Mouse (Mus musculus) embryonic facial prominence, embryonic 14.5 days (tissue): Measurements from ENCODE around the gene Ltn1. TPM values are rescaled to one million over a fixed set of nuclear protein-coding genes. Genes with fewer than 3 reads are reported as not detected.

Source experiments
- ATAC-seq: fragments of 200-750 bp; cut with Nextera tagmentation; 2 replicates; pipeline ENCODE4 v1.8.0; 2017; ENCODE audit warnings: low read depth, moderate number of reproducible peaks, moderate TSS enrichment
- DNase-seq: peaks from one replicate; pipeline ENCODE4 v3.0.0-alpha.2; 2015; ENCODE audit warnings: low spot score
- H3K27ac ChIP-seq: fragments of 300-500 bp; sonication (generic); replicated peaks from 2 replicates; pipeline ENCODE4 v1.5.1; 2014; ENCODE audit warnings: low read depth, mild to moderate bottlenecking, low read length, moderate library complexity
- H3K27me3 ChIP-seq: fragments of 300-500 bp; sonication (generic); replicated peaks from 2 replicates; pipeline ENCODE4 v1.6.1; 2014; ENCODE audit warnings: low read length; ENCODE audit not compliant: control insufficient read depth, insufficient read depth
- H3K36me3 ChIP-seq: fragments of 300-500 bp; sonication (generic); 2 replicates; pipeline ENCODE4 v1.6.1; 2014; ENCODE audit warnings: low read length, mixed read lengths; ENCODE audit not compliant: control insufficient read depth, insufficient read depth
- H3K4me1 ChIP-seq: fragments of 300-500 bp; sonication (generic); 2 replicates; pipeline ENCODE4 v1.6.1; 2014; ENCODE audit warnings: antibody characterized with exemption, low read length; ENCODE audit not compliant: control insufficient read depth, insufficient read depth
- H3K4me2 ChIP-seq: fragments of 300-500 bp; sonication (generic); 2 replicates; pipeline ENCODE4 v1.6.1; 2014; ENCODE audit warnings: low read depth, mild to moderate bottlenecking, low read length, moderate library complexity, mixed read lengths
- H3K4me3 ChIP-seq: fragments of 300-500 bp; sonication (generic); 2 replicates; pipeline ENCODE4 v1.5.1; 2014; ENCODE audit warnings: low read depth, mild to moderate bottlenecking, low read length
- H3K9ac ChIP-seq: fragments of 300-500 bp; sonication (generic); 2 replicates; pipeline ENCODE4 v1.6.1; 2014; ENCODE audit warnings: low read depth, mild to moderate bottlenecking, low read length, moderate library complexity, mixed read lengths
- H3K9me3 ChIP-seq: fragments of 300-500 bp; sonication (generic); 2 replicates; pipeline ENCODE4 v1.6.1; 2016; ENCODE audit warnings: low read length; ENCODE audit not compliant: control insufficient read depth
- WGBS: fragments of 180-500 bp; shearing (Covaris S2); extraction: QIAGEN DNeasy Blood & Tissue Kit; methylation state at CpG from one replicate; pipeline ENCODE4 v1.1.7; 2014; 5-methylcytosine and 5-hydroxymethylcytosine counted together
- polyA plus RNA-seq: library from polyadenylated mRNA; unstranded; fragments of >200 nt; fragmentation: Nextera tagmentation; extraction: Ambion mirVana; gene quantifications from 2 replicates; pipeline ENCODE4 v1.2.1, GENCODE M21; 2014

The Ltn1 gene
- polyA plus RNA-seq, 1 experiment from 2014 or later, result 26.8 TPM

DNA sequence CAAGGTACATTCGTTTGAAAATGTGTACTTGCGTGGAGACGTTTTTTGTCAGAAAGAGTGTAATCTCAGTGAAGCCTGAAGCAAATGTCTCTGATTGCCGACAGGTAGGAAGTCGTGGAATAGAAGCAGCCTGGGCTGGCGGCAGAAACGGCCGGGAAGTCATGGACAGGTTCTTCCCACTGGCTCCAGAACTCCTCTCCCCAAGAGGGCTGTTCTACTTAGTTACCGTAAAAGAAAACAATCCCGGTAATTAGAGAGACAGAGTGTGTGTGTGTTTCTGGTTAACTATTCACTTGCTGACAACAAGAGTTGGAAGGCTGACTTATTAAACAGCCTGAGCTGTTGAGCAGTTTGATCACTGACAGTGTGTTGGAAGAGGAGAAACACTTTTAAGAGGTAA, 66.4 kb downstream of the Ltn1 start:
- Histone ChIP-seq H3K4me2 (no peak overlapping the region), H3K4me1 (no peaks in the 10 kb centered on the region), H3K4me3 (no peak overlapping the region), H3K9ac (no peak overlapping the region), H3K36me3 (peaks cover 43% of the 10 kb centered on the region), H3K27ac (no peak overlapping the region), H3K9me3 (no peaks in the 10 kb centered on the region), H3K27me3 (no peaks in the 10 kb centered on the region)
- DNase-seq (no peak), ATAC-seq (no peak)
- 56% methylated on average over 10 of the region's 10 CpGs for WGBS

DNA sequence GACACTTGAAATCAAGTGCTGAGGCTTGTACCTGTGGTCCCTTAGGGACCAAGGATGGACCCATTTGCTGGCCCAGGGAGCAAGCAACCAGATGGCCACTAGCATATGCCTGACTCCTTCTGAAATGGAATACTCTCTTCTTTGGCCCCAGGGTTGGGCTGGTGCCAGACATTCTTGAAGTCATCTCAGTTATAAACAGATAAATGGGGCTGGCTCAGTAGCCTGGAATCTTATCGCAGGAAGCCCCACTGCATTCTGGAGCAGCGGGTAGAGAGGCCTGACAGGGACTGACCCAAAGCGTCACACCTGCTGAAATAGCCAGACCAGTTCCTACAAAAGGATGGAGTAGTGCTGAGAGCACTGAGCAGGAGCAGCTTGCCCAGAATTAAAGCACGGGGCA, 68.2 kb downstream of the Ltn1 start:
- Histone ChIP-seq H3K4me2 (no peak overlapping the region), H3K4me3 (no peak overlapping the region), H3K36me3 (peaks cover 49% of the 10 kb centered on the region), H3K27ac (no peak overlapping the region), H3K4me1 (no peaks in the 10 kb centered on the region), H3K27me3 (no peaks in the 10 kb centered on the region), H3K9ac (no peak overlapping the region), H3K9me3 (no peaks in the 10 kb centered on the region)
- ATAC-seq (no peak), DNase-seq (peak; percentile 12)
- 86% methylated on average over 4 of the region's 4 CpGs for WGBS

DNA sequence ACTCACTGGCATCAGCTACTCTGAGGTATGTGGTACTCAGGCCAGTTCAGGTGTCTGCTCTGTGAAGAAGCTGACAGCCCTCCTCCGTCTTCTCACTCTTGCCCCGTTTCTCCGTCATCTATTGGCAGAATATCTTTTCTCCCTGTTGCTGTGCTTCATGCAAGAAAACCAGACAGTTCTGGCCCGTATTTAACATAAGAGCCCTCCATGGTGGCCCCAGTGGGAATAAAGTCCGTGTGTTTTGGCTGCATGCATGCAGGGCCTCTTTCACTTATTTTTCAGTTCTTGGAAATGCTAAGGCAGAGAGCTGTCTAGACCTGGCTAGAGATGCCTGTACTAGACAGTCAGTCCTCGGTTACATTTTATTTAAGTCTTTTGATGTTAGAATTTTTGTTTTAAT, 72.3 kb downstream of the Ltn1 start:
- no peak overlapping the region for H3K9ac ChIP-seq
- no peak overlapping the region for H3K4me2 ChIP-seq
- WGBS, result 83% methylated on average over 6 of the region's 6 CpGs
- no peaks in the 10 kb centered on the region for H3K9me3 ChIP-seq
- no peaks in the 10 kb centered on the region for H3K4me1 ChIP-seq
- no peak for ATAC-seq
- H3K27ac ChIP-seq, result no peak overlapping the region
- DNase-seq, result no peak
- H3K36me3 ChIP-seq, result peaks cover 53% of the 10 kb centered on the region
- no peak overlapping the region for H3K4me3 ChIP-seq
- no peaks in the 10 kb centered on the region for H3K27me3 ChIP-seq

DNA sequence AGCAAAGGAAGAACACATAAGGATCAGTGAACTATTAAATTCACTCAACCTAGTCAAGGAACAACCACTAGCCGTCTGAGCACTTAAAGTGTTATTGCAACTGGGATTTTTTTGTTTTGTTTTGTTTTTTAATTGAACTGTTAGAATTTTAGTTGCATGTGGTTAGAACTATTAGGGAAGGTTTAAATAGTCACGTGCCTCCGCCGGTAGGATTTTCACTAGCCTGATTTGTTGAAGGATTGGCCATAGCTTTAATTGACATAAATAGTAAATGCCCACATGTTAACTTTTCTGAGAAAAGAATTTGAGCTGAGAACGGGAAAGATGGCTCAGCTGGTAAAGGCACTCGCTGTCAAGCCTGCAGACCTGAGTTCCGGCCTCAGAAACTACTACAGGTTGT, 77.7 kb downstream of the Ltn1 start:
- no peaks in the 10 kb centered on the region for H3K27me3 ChIP-seq
- ATAC-seq, result no peak
- no peak overlapping the region for H3K27ac ChIP-seq
- no peak for DNase-seq
- H3K9me3 ChIP-seq, result 0 out of 2 replicates have a peak, but pooled peaks cover 5% of the 10 kb centered on the region
- H3K4me2 ChIP-seq, result peak overlapping the region; percentile 55
- 72% methylated on average over 7 of the region's 7 CpGs for WGBS
- H3K4me1 ChIP-seq, result peaks cover 5% of the 10 kb centered on the region; the same call in 1 of the 2 replicates
- peaks cover 20% of the 10 kb centered on the region for H3K36me3 ChIP-seq
- H3K4me3 ChIP-seq, result peak overlapping the region; percentile 79
- 0 out of 2 replicates have a peak overlapping the region, but pooled peaks have one; percentile 86 for H3K9ac ChIP-seq

DNA sequence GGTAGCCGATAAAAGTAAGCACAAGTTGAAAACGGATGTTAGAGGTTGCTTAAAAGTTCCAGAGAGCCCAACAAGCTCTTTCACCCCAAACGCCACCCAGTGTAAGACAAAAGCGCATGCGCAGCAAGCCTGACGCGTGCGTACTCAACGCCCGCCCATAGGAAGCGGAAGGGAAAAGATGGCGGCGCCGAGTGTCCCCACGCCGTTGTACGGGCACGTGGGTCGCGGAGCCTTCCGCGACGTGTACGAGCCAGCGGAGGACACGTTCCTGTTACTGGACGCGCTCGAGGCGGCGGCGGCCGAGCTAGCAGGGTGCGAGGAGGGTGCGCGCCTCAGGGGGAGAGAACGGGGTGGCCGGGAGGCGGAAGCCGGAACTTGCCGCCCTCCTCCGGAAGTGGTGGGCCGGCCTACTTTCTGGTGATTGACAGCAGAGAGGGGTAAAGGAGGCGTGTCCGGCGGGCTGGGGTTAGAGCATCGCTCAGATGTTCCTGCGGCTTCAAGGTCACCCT, 78.3 kb downstream of the Ltn1 start, which contains the start of gene N6amt1:
Gene N6amt1 (plus strand): TSS at position 111 of the 509 bp plus-strand sequence.
- peak within 1 kb of the TSS; percentile 96 for H3K27ac ChIP-seq
- H3K9me3 ChIP-seq, result 0 out of 2 replicates have a peak, but pooled peaks cover 5% of the 10 kb centered on the region
- WGBS, result under 1% methylated on average over 39 of the region's 48 CpGs
- peaks cover 5% of the 10 kb centered on the region; the same call in 1 of the 2 replicates for H3K4me1 ChIP-seq
- peak within 1 kb of the TSS; percentile 86 for H3K9ac ChIP-seq
- H3K36me3 ChIP-seq, result peaks cover 18% of the 10 kb centered on the region
- ATAC-seq (peak; percentile 99), DNase-seq (peak; percentile 98)
- H3K27me3 ChIP-seq, result no peaks in the 10 kb centered on the region
- H3K4me3 ChIP-seq, result peak within 1 kb of the TSS; percentile 79
- H3K4me2 ChIP-seq, result peak within 1 kb of the TSS; percentile 55

DNA sequence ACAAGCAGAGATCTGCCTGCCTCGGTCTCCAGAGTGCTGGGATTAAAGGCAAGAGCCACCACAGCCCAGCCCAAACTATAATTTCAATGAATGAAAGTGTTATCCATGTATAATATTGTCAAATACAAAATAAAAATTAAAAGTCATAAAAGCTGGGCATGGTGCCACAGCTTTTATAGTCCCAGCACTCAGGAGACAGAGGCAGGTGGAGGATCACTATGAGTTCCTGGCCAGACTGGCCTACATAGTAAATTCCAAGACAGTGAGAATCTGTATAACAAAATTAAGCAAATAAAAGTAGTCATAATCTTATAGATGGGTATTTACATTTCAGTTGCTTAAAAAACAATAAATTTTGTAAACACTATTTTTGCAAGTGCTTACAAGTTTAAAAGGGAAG, 78.8 kb downstream of the Ltn1 start:
- Histone ChIP-seq H3K4me1 (peaks cover 5% of the 10 kb centered on the region; the same call in 1 of the 2 replicates), H3K27me3 (no peaks in the 10 kb centered on the region), H3K4me2 (peak overlapping the region; percentile 55), H3K36me3 (peaks cover 14% of the 10 kb centered on the region), H3K27ac (peak overlapping the region; percentile 96), H3K9ac (peak overlapping the region; percentile 86; the same call in 1 of the 2 replicates), H3K9me3 (0 out of 2 replicates have a peak, but pooled peaks cover 5% of the 10 kb centered on the region), H3K4me3 (peak overlapping the region; percentile 79)
- 94% methylated on average over 1 of the region's 1 CpGs for WGBS
- no peak for DNase-seq
- ATAC-seq, result no peak

DNA sequence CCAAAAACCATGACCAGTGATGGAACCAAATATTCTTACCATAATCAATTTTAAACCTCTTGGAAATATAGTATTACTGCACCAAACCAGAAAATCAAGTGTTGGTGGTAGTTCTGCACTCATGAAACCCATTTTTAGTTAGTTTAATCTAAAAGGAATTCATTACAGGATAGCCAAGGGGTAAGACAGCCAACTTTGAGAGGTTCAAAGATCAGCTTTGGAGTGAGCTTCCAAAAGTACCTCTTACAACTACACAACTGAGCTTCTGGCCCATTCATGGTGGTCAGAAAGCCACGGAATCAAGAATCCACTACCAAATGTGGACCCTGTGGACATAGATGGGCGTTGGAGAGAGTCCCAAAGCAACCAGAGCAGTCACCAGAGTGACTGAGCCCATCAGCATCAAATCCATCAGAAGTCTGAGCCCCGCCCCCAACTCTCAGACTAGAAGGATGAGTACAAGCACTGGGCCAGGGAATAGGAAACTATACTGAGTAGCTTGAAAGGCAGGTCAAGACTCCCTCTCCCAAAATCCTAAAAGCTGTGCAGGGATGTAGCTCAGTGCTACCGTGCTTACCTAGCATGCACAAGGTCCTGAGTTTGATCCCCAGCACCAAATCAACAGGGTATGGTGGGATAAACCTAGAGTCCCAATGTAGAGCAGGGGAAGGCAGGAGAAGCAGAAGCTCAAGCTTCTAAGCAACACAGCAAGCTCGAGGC, 80.9 kb downstream of the Ltn1 start:
- DNase-seq, result no peak
- Histone ChIP-seq H3K4me3 (no peak overlapping the region), H3K4me1 (peaks cover 5% of the 10 kb centered on the region; the same call in 1 of the 2 replicates), H3K4me2 (no peak overlapping the region), H3K9ac (no peak overlapping the region), H3K27me3 (no peaks in the 10 kb centered on the region), H3K27ac (no peak overlapping the region), H3K36me3 (peaks cover 4% of the 10 kb centered on the region), H3K9me3 (0 out of 2 replicates have a peak, but pooled peaks cover 5% of the 10 kb centered on the region)
- WGBS, result 78% methylated on average over 5 of the region's 5 CpGs
- ATAC-seq, result no peak

DNA sequence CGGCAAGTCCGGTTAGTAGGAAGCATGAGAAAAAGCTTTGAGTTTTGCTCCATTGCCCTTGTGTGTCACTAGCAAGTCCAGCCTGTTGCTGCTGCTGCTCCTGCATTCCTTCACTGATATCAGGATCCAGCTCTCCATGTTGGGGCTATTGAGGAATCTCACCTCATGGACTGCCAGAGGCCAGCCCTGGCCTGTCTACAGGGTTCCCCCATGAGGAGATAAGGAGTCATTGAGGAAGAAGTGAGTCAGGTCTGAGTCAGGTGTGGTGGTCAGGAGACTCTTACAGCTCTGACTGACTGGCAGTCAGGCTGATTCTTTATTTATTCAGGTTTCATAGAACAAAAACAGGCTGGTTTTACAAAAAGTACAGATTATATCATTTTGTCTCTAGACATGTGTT, 84.3 kb downstream of the Ltn1 start:
- Histone ChIP-seq H3K9ac (no peak overlapping the region), H3K4me3 (no peak overlapping the region), H3K9me3 (0 out of 2 replicates have a peak, but pooled peaks cover 5% of the 10 kb centered on the region), H3K4me1 (no peaks in the 10 kb centered on the region), H3K27me3 (no peaks in the 10 kb centered on the region), H3K4me2 (no peak overlapping the region), H3K36me3 (no peaks in the 10 kb centered on the region), H3K27ac (no peak overlapping the region)
- DNase-seq, result no peak
- no peak for ATAC-seq
- 95% methylated on average over 2 of the region's 2 CpGs for WGBS
